Mouse (Mus musculus): ENCODE measurements around the gene Gm20388.

- TF ChIP-seq POLR2A (IDR thresholded peaks at IDR 0.05; ENCODE audit: borderline replicate concordance, extremely low read depth, insufficient read depth, insufficient read length, poor library complexity, severe bottlenecking) (no peak), CTCF (IDR thresholded peaks at IDR 0.05; ENCODE audit: borderline replicate concordance, extremely low read depth, insufficient read depth, insufficient read length) (no peak)
These were observed 1438.4 kb downstream of the Gm20388 start for GRCm38 (mm10) chr8:121348998-121349397.

All from brain, embryonic 14.5 days (tissue).